Mouse (Mus musculus) ES-Bruce4 (cell line): ENCODE measurements at regions not wholly inside any gene's neighbourhood (a gene's known extent, or its start where the extent isn't known, plus 50 kb on each side); places are given as distances from the start of the nearest gene placed in this dataset.

Experiments
- CTCF ChIP-seq: IDR thresholded peaks from one replicate; pipeline ENCODE4 v1.8.1; 2011; ENCODE audit warnings: low read depth, low read length
- EP300 ChIP-seq: IDR thresholded peaks from 2 replicates; pipeline ENCODE4 v1.6.1; 2011; ENCODE audit warnings: low read depth, low read length; ENCODE audit not compliant: insufficient read depth
- POLR2A ChIP-seq: IDR thresholded peaks from one replicate; pipeline ENCODE4 v1.8.1; 2011; ENCODE audit warnings: low read length; ENCODE audit not compliant: insufficient read depth

DNA sequence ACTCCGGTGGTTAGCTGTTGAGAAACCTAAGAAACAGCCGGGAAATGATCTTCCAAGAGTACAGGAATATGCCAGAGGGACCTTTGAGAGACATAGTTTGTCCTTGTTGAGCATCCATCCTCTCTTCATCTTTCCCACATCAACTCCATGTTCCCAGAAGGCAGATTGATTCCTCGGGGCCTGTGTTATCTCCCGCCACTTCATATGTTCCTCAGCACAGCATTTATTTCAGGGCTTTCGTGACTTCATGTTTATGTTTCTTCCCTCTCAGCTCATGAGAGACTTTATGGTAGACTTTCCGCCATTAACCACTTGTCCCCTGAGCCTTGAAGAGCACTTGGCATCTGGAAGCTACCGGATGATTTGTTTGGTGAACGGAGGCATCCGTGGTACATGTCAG lies 120.1 kb upstream of the Dkk2 start:
- no peak for TF ChIP-seq CTCF
- TF ChIP-seq POLR2A = no peak
- TF ChIP-seq EP300 = no peak
